Mouse (Mus musculus): ENCODE results near the gene Nup62cl.

GRCm38 (mm10) chrX:140082535-140082934 lies 20.0 kb upstream of the Nup62cl start:
- TF ChIP-seq CTCF (IDR thresholded peaks at IDR 0.05; ENCODE audit: control insufficient read depth, insufficient read depth, low read length) (no peak), POLR2A (IDR thresholded peaks at IDR 0.05; ENCODE audit: borderline replicate concordance, control insufficient read depth, low read depth, low read length) (no peak)
